Mouse (Mus musculus) layer of hippocampus, postnatal 36 days (tissue): ENCODE measurements around the gene Tspan2. TPM values are rescaled to one million over a fixed set of nuclear protein-coding genes. Genes with fewer than 3 reads are reported as not detected.

Experiments used
- DNase-seq, 2 experiments: peaks; one replicate each; pipeline ENCODE4 v3.0.0; 2022
- total RNA-seq, 2 experiments: library from RNA; stranded (reverse); gene quantifications; 2 replicates each; pipeline ENCODE4 v1.2.3; 2021

Gene Tspan2
- total RNA-seq, 2 experiments from 2014 or later = 107 to 123 TPM

DNA sequence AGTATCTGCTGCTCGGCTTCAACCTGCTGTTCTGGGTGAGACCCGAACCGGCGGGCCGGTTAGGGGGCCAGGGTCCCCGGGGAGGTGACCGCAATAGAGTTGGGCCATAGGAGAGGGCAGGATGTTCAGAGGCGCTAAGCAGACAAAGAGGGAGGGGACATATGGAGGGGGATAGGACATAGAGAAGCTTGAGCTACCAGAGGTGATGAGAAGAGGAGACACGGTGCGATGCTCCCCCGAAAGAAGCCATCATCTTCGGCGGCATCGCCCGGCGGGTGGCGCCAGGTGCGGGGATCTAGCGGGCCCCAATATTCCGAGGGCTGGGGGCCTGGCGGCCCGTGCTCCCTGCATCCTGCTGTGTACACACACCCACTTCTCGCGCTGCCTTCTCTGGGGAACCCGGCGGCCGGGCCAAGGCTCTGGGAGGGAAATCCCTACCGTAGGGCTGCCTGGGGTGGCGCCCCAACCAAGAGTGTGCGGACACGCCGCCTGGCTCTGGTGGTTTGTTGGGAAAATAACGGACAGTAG, 766 bp downstream of the Tspan2 start:
- DNase-seq = no peak

DNA sequence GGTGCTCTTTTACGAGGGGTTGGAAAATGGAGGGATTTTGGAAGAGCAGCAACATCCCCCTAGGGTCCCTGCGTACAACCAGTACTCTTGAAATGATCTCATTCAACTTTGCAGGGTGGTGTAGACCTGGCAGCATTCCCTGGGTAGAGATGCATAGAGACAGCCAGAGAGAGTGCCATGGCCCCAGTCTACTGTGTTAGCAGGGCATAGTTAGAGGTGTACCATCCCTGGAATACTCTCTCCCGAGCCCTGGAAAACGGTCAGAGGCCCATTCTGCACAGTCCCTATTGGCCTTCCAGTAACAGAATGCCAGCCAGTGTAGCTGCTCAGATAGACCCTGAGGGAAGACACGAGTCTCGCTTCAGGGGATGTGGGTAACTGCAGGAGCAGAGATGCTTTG, 1.3 kb downstream of the Tspan2 start:
- no peak for DNase-seq

DNA sequence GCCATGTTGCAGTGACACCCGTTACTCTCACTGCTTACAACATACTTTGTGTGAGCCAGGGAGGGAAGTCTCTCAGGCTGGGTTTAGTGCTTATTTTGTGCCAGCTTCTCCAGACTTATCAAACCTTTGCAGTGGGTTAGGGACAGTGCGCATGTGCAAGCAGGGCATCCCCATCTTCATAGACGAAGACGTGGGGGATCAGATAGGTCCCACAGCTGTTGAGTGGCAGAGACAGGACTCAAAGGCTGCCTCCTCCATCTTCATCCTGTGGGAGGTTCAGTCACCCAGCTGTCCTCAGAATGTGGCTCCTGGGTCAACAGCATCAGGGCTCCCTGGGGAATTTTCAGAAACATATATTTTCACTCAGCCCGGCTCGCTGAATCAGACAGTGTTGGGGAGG, 2.1 kb downstream of the Tspan2 start:
- no peak for DNase-seq

- DNase-seq = no peak
Measured at GRCm38 (mm10) chr3:102737106-102737505, 2.8 kb downstream of the Tspan2 start.

DNA sequence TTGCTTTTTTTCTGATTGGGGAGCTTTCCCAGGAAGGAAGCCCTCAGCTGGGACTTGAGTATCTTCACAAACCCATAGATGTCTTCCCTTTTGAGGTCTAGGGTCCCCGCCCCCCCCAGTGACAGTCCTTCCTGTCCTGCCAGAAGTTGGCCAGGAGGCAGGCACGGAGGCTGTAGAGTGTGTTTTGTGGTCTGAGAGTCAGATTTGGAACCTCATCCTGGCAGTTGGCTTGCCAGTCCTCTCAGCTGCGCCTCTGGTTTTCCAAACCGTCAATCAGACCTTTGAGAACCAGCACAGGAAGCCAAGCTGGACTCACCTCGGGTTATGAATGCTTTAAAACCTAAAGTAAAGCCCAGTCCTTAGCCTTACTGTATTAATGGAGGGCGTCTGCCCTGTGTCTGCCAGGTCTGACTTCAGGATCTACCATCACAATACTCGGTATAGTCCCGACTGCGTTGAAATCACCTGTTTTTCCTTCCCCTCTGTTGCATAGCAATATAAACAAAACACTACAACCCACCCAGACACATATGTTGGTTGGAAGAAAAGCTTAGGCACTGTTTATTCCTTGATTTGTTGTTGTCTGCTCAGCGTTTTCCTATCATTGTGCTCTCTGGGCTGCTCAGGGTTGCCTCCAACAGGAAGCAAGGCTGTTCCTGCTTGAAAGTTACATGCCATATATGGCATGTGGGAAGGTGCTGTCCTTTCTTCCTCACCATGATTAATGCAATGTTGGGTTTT, 4.0 kb downstream of the Tspan2 start:
- DNase-seq = no peak

GRCm38 (mm10) chr3:102738926-102739325, 4.6 kb downstream of the Tspan2 start:
- no peak for DNase-seq

- DNase-seq = no peak
Measured at GRCm38 (mm10) chr3:102742725-102743124, 8.4 kb downstream of the Tspan2 start.

- no peak for DNase-seq
Measured at GRCm38 (mm10) chr3:102743202-102743601, 8.9 kb downstream of the Tspan2 start.

DNA sequence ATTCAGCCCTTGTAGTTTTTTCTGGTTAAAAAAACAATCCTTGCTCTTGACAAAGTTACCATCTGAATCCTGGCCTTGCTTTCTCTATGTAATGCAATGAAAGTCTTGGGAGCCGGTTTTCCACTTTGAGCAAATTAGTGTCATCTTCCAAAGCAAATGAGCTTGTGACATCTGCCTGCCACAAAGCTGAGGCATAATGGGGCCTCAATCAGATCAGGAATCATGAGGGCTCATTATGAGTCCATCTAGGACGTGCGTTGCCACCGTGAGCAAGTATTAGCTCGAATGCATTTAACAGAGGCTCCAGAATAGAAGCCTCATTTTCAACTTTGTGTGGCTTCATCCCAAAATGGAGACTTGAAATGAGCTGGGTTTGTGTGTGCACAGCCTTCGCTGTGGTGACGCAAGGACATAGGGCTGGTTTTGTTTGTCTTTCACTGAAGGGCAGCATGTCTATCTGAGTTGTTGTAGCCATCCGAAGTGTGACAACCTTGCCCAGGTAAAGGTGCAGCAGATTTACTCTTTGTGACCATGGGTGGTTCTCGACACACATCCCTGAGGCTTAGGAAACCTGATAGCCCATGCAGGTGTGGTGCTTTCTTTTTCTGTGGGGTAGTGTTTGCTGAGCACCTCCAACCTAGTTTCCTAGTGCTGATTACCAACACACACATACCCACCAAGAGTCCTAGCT, 9.6 kb downstream of the Tspan2 start:
- no peak for DNase-seq

GRCm38 (mm10) chr3:102744657-102745056, 10.3 kb downstream of the Tspan2 start:
- DNase-seq = no peak

- no peak for DNase-seq
Measured at GRCm38 (mm10) chr3:102746174-102746573, 11.8 kb downstream of the Tspan2 start.

DNA sequence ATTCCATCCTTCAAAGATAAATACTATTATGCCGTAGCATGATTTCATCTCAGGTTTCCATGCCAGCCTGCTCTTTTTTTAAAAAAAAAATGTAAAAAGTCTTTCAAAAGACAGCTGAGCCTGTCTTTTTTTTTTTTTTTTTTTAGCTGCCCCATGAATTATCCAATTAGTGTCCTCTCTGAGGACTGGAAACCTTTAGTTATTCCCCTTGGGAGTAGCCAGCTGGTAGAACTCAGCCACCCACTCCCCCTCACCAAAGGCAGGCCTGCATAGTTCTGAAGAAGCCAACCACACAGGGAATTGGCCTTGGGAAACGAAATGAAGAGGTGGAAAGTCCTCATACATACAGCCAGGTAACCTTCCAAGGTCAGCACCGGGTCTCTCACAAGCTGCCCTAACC, 13.7 kb downstream of the Tspan2 start:
- DNase-seq = no peak

DNA sequence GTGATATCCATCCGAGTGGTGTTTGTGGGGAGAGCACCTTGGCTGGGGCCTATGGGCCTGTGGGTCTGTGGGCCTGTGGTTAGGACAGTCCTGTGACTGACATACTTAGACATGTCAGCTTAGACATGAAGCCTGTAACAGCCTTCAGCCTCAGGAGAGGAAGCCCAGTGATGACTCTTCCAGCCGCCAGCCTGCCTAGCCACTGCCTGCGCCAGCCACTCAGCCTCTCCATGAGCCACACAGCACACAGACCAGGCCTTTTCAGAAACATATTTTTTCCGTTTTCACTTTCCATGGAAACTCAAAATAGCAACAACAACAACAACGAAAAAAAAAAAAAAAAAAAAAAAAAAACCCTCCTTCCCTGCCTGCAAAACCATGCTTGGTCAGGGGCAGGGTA, 14.4 kb downstream of the Tspan2 start:
- DNase-seq = no peak

- DNase-seq = no peak
Measured at GRCm38 (mm10) chr3:102751136-102751535, 16.8 kb downstream of the Tspan2 start.

DNA sequence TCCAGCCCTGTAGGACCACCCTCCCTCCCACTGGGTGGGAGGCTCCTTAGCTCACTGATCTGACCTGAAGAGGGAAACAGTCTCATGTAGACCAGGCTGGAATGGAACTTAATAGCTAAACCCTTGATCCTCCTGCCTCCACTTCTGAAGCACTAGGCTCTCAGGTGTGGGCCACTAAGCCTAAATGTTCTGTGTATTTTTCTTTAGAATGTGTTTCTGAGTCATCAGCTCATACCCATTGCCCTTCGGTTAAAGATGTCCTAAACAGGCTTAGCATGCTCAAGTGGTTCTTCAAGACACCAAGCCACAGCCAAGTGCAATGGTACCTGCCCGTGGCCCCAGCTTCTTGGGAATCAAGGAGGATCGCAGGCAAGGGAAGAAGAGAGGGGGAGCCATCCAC, 17.2 kb downstream of the Tspan2 start:
- no peak for DNase-seq

DNA sequence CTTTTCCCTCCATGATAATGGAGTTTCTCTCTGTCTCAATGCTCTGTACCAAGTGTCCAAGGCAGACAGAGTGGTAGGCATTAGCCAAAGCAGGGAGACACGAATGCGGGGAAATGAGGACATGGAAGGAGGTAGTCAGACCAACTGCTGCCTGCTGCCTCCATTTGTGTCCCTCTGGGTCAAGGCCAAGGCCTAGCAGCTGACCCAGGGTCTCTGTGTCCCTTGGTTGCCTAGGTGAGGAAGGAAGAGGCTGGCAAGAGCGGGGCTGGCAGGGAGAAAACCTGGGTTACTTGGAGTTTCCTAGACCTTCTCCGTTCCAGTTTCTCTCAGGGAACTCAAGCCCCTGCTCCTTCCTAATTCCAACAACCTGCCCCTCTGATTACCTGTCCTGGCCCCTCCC, 17.7 kb downstream of the Tspan2 start:
- no peak for DNase-seq

DNA sequence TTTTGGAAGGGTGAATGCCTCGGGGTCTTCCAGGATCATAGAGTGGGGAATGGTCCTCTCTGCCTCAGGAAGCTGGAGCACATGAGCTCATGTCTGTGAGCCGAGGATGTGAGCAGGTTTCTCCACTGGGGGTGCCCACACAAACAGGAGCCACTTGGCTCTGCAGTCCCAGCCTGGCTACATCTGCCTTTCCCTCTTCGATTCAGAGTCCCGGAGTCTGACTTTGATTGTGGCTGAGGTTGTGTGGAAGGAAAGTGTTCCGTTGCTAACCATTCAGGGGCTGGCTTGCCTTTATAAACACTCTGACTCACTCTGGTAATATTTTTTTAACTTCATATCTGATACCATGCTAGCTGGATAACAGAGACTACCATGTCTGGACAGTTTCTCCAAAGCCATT, 18.1 kb downstream of the Tspan2 start:
- DNase-seq = no peak

DNA sequence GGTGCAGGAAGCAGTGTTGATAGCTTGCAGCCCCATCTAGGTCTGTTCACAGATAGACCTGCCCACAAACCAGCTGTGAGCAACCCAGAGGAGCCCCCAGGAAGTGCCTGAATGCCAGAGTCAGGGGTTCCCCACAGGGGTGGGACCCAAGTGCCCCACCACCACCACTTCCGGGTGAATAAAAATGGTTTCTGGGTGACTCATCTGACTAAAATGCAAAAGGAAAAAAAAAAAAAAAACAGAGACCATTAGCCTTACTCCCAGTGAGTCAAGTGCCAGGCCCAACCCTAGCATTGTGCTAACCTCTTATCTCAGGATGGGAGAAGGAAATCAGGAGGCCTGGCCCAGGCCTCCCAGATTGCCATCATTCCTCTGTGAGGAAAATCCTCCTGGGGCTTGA, 21.5 kb downstream of the Tspan2 start:
- no peak for DNase-seq

DNA sequence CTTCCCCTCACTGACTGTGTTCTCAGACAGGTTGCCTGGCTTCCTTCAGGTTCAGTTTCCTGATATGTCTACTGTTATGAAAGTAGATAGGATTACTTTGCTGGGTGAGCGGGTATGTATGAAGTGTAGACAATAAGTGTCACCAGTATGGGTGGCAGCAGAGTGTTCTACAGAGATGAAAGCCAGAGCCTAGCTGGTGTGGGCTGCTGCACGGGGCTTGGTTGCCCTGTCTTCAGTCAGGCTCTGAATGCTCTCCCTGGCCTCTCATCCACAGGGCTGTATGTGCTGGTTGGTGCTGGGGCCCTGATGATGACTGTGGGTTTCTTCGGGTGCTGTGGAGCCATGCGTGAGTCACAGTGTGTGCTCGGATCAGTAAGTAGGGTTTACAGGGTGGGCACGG, 22.7 kb downstream of the Tspan2 start:
- DNase-seq = no peak

DNA sequence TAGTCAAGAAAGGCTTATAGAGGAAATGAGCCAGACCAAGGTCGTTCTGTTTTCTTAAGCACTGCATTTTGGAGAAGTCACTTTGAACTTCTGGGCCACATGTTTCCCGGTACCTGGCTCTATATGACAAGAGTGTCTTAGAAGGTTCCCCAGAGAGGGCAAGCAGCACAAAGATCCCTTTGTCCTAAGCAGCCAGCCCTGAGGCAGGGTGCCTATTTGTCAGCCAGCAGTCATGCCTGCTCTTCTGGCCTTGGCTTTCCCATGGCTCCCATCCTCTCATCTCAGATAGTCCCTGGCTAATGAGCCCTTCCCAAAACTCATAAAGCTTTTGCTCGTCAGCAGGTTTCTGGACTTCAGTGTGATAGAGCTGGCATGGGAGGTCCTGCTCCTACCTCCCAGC, 25.9 kb downstream of the Tspan2 start:
- DNase-seq = no peak

DNA sequence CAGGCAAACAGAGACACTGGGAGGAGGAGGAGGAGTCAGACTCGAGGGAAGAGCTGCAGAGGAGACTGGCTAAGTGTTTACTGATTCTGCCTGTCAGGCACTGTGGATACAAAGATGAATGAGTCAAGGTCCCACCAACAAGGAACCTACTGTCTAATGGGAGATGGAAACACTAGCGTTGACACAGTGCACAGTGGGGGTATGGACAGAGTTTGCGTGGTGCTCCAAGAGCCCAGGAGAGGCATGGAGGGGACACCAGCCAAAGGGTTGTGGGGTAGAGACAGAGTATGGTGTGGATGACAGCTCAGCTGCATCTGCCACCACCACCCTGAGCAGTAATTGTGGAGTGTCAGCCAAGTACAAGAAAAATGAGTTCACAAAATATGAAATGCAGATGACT, 28.1 kb downstream of the Tspan2 start:
- no peak for DNase-seq

GRCm38 (mm10) chr3:102763713-102764400, 29.5 kb downstream of the Tspan2 start:
- peak; percentile 41 to 46 for DNase-seq

GRCm38 (mm10) chr3:102764850-102765249, 30.5 kb downstream of the Tspan2 start:
- DNase-seq = no peak
